Mouse (Mus musculus) G1E (cell line): ENCODE results near the gene Unc93a.
"Not testable (repeated sequence)": the region's sequence is repeated elsewhere in the genome, so short reads cannot be mapped to it uniquely, and the experiment has no call there.

Experiments used
- CTCF ChIP-seq: IDR thresholded peaks from 2 replicates; pipeline ENCODE4 v1.5.1; 2012; ENCODE audit warnings: low read depth, low read length, inconsistent platforms, mixed read lengths
- GATA1 ChIP-seq: IDR thresholded peaks from 2 replicates; pipeline ENCODE4 v1.6.1; 2012; ENCODE audit warnings: borderline replicate concordance, low read length, inconsistent platforms, mixed read lengths
- GATA2 ChIP-seq: IDR thresholded peaks from 2 replicates; pipeline ENCODE4 v1.6.1; 2012; ENCODE audit warnings: low read depth, low read length, inconsistent platforms, borderline replicate concordance
- TAL1 ChIP-seq: conservative IDR thresholded peaks from 2 replicates; pipeline ENCODE4 v1.6.1; 2012; ENCODE audit warnings: low read depth, low read length, inconsistent platforms, mixed read lengths

- not testable (repeated sequence) for TF ChIP-seq CTCF, GATA2, GATA1, TAL1
Measured at GRCm38 (mm10) chr17:13069227-13069626, 62.4 kb downstream of the Unc93a start.
